Mouse (Mus musculus): ENCODE measurements around the gene Slc44a1. TPM values are rescaled to one million over a fixed set of nuclear protein-coding genes. Genes with fewer than 3 reads are reported as not detected.

Gene Slc44a1
- polyA plus RNA-seq, 1 experiment from 2014 or later = 48.8 TPM

GRCm38 (mm10) chr4:53564618-53565017 lies 124.4 kb downstream of the Slc44a1 start:
- Histone ChIP-seq H3K4me1 (ENCODE audit: control insufficient read depth, insufficient read depth, low read length) (no peaks in the 10 kb centered on the region), H3K4me3 (ENCODE audit: low read length) (no peak overlapping the region), H3K4me2 (replicated peaks; ENCODE audit: low read depth, low read length) (no peak overlapping the region), H3K36me3 (ENCODE audit: control insufficient read depth, insufficient read depth, low read length) (peaks cover 8% of the 10 kb centered on the region; the same call in 1 of the 2 replicates), H3K27me3 (ENCODE audit: control insufficient read depth, insufficient read depth, low read length) (no peaks in the 10 kb centered on the region), H3K27ac (ENCODE audit: low read depth, low read length) (no peak overlapping the region), H3K9me3 (ENCODE audit: control insufficient read depth, low read length) (no peaks in the 10 kb centered on the region), H3K9ac (ENCODE audit: low read depth, low read length) (no peak overlapping the region)
- ATAC-seq (ENCODE audit: low FRiP score, low TSS enrichment) = no peak
- WGBS = 68% methylated on average over 5 of the region's 5 CpGs

DNA sequence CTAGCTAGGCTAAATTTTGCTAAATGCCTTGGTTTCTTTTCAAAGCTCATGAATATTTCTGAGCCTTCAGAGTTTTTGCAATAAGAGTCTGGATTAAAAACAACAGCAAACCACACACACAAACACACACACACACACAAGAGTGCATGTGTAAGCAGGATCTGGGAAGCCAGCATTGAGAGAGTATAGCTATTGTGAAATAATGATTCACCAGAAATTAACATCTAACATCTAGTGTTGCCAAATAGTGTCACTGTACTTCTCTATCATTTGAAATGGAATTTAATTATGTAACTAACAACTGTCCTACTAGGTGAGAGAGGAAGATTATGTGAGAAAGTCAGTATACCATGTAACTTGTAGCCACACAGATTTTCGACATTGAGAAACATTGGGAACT lies 126.9 kb downstream of the Slc44a1 start:
- no peaks in the 10 kb centered on the region for H3K4me1 ChIP-seq (ENCODE audit: control insufficient read depth, insufficient read depth, low read length)
- WGBS = 91% methylated on average over 1 of the region's 1 CpGs

GRCm38 (mm10) chr4:53575558-53575957 lies 135.3 kb downstream of the Slc44a1 start:
- ATAC-seq (ENCODE audit: low FRiP score, low TSS enrichment) = no peak
- no peaks in the 10 kb centered on the region for H3K4me1 ChIP-seq (ENCODE audit: control insufficient read depth, insufficient read depth, low read length)
- WGBS = 54% methylated on average over 2 of the region's 2 CpGs
- no peaks in the 10 kb centered on the region for H3K36me3 ChIP-seq (ENCODE audit: control insufficient read depth, insufficient read depth, low read length)
- no peak overlapping the region for H3K9ac ChIP-seq (ENCODE audit: low read depth, low read length)
- no peaks in the 10 kb centered on the region for H3K9me3 ChIP-seq (ENCODE audit: control insufficient read depth, low read length)
- no peak overlapping the region for H3K4me3 ChIP-seq (ENCODE audit: low read length)
- no peaks in the 10 kb centered on the region for H3K27me3 ChIP-seq (ENCODE audit: control insufficient read depth, insufficient read depth, low read length)
- H3K4me2 ChIP-seq (replicated peaks; ENCODE audit: low read depth, low read length) = no peak overlapping the region
- H3K27ac ChIP-seq (ENCODE audit: low read depth, low read length) = no peak overlapping the region

More for the DNA sequence above, 126.9 kb downstream of the Slc44a1 start:
- no peak overlapping the region for H3K4me2 ChIP-seq (replicated peaks; ENCODE audit: low read depth, low read length)
- no peak overlapping the region for H3K27ac ChIP-seq (ENCODE audit: low read depth, low read length)
- H3K9ac ChIP-seq (ENCODE audit: low read depth, low read length) = no peak overlapping the region
- H3K4me3 ChIP-seq (ENCODE audit: low read length) = no peak overlapping the region
- H3K9me3 ChIP-seq (ENCODE audit: control insufficient read depth, low read length) = no peaks in the 10 kb centered on the region
- H3K36me3 ChIP-seq (ENCODE audit: control insufficient read depth, insufficient read depth, low read length) = peaks cover 6% of the 10 kb centered on the region; the same call in 1 of the 2 replicates
- H3K27me3 ChIP-seq (ENCODE audit: control insufficient read depth, insufficient read depth, low read length) = no peaks in the 10 kb centered on the region
- ATAC-seq (ENCODE audit: low FRiP score, low TSS enrichment) = no peak

DNA sequence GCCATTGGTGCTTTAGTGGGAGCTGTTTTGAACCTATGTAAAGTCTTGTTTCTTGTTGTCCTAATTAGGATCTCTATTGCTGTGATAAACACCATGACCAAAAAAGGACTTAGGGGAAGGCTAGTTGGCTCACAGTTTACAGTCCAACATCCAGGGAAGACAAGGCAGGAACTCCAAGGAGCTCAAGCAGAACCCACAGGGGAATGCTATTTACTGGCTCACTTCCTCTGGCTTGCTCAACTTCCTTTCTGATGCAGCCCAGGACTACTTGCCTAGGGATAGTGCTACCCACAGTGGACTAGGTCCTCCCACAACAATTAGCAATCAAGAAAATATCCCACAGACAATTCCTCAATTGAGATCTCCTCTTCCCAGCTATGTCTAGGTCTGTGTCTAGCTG lies 147.5 kb downstream of the Slc44a1 start:
- no peak overlapping the region for H3K9ac ChIP-seq (ENCODE audit: low read depth, low read length)
- no peak overlapping the region for H3K27ac ChIP-seq (ENCODE audit: low read depth, low read length)
- no peak overlapping the region for H3K4me2 ChIP-seq (replicated peaks; ENCODE audit: low read depth, low read length)
- H3K27me3 ChIP-seq (ENCODE audit: control insufficient read depth, insufficient read depth, low read length) = no peaks in the 10 kb centered on the region
- no peaks in the 10 kb centered on the region for H3K9me3 ChIP-seq (ENCODE audit: control insufficient read depth, low read length)
- 0 out of 2 replicates have a peak, but pooled peaks cover 2% of the 10 kb centered on the region for H3K4me1 ChIP-seq (ENCODE audit: control insufficient read depth, insufficient read depth, low read length)
- no peak overlapping the region for H3K4me3 ChIP-seq (ENCODE audit: low read length)
- no peak for ATAC-seq (ENCODE audit: low FRiP score, low TSS enrichment)
- H3K36me3 ChIP-seq (ENCODE audit: control insufficient read depth, insufficient read depth, low read length) = no peaks in the 10 kb centered on the region

GRCm38 (mm10) chr4:53588936-53589335 lies 148.7 kb downstream of the Slc44a1 start:
- Histone ChIP-seq H3K27ac (ENCODE audit: low read depth, low read length) (no peak overlapping the region), H3K9me3 (ENCODE audit: control insufficient read depth, low read length) (no peaks in the 10 kb centered on the region), H3K36me3 (ENCODE audit: control insufficient read depth, insufficient read depth, low read length) (no peaks in the 10 kb centered on the region), H3K27me3 (ENCODE audit: control insufficient read depth, insufficient read depth, low read length) (no peaks in the 10 kb centered on the region), H3K4me3 (ENCODE audit: low read length) (no peak overlapping the region), H3K9ac (ENCODE audit: low read depth, low read length) (no peak overlapping the region), H3K4me2 (replicated peaks; ENCODE audit: low read depth, low read length) (no peak overlapping the region), H3K4me1 (ENCODE audit: control insufficient read depth, insufficient read depth, low read length) (peaks cover 2% of the 10 kb centered on the region; the same call in 1 of the 2 replicates)
- ATAC-seq (ENCODE audit: low FRiP score, low TSS enrichment) = no peak
- WGBS = 63% methylated on average over 1 of the region's 1 CpGs

GRCm38 (mm10) chr4:53589466-53589865 lies 149.3 kb downstream of the Slc44a1 start:
- Histone ChIP-seq H3K4me1 (ENCODE audit: control insufficient read depth, insufficient read depth, low read length) (peaks cover 2% of the 10 kb centered on the region; the same call in 1 of the 2 replicates), H3K27ac (ENCODE audit: low read depth, low read length) (no peak overlapping the region), H3K4me2 (replicated peaks; ENCODE audit: low read depth, low read length) (no peak overlapping the region), H3K27me3 (ENCODE audit: control insufficient read depth, insufficient read depth, low read length) (no peaks in the 10 kb centered on the region), H3K9me3 (ENCODE audit: control insufficient read depth, low read length) (no peaks in the 10 kb centered on the region), H3K9ac (ENCODE audit: low read depth, low read length) (no peak overlapping the region), H3K4me3 (ENCODE audit: low read length) (no peak overlapping the region), H3K36me3 (ENCODE audit: control insufficient read depth, insufficient read depth, low read length) (no peaks in the 10 kb centered on the region)
- WGBS = 82% methylated on average over 4 of the region's 4 CpGs
- no peak for ATAC-seq (ENCODE audit: low FRiP score, low TSS enrichment)

GRCm38 (mm10) chr4:53590163-53590562 lies 149.9 kb downstream of the Slc44a1 start:
- Histone ChIP-seq H3K36me3 (ENCODE audit: control insufficient read depth, insufficient read depth, low read length) (no peaks in the 10 kb centered on the region), H3K4me2 (replicated peaks; ENCODE audit: low read depth, low read length) (no peak overlapping the region), H3K9me3 (ENCODE audit: control insufficient read depth, low read length) (no peaks in the 10 kb centered on the region), H3K27me3 (ENCODE audit: control insufficient read depth, insufficient read depth, low read length) (no peaks in the 10 kb centered on the region), H3K9ac (ENCODE audit: low read depth, low read length) (no peak overlapping the region), H3K4me1 (ENCODE audit: control insufficient read depth, insufficient read depth, low read length) (peaks cover 2% of the 10 kb centered on the region; the same call in 1 of the 2 replicates), H3K27ac (ENCODE audit: low read depth, low read length) (no peak overlapping the region), H3K4me3 (ENCODE audit: low read length) (no peak overlapping the region)
- WGBS = 81% methylated on average over 4 of the region's 4 CpGs
- ATAC-seq (ENCODE audit: low FRiP score, low TSS enrichment) = no peak

- no peak for ATAC-seq (ENCODE audit: low FRiP score, low TSS enrichment)
- H3K36me3 ChIP-seq (ENCODE audit: control insufficient read depth, insufficient read depth, low read length) = no peaks in the 10 kb centered on the region
- H3K4me1 ChIP-seq (ENCODE audit: control insufficient read depth, insufficient read depth, low read length) = peaks cover 2% of the 10 kb centered on the region; the same call in 1 of the 2 replicates
- no peaks in the 10 kb centered on the region for H3K9me3 ChIP-seq (ENCODE audit: control insufficient read depth, low read length)
- no peak overlapping the region for H3K4me2 ChIP-seq (replicated peaks; ENCODE audit: low read depth, low read length)
- WGBS = 83% methylated on average over 7 of the region's 7 CpGs
- no peaks in the 10 kb centered on the region for H3K27me3 ChIP-seq (ENCODE audit: control insufficient read depth, insufficient read depth, low read length)
- H3K27ac ChIP-seq (ENCODE audit: low read depth, low read length) = no peak overlapping the region
- H3K4me3 ChIP-seq (ENCODE audit: low read length) = no peak overlapping the region
- H3K9ac ChIP-seq (ENCODE audit: low read depth, low read length) = no peak overlapping the region
Measured at GRCm38 (mm10) chr4:53590691-53591447, 150.7 kb downstream of the Slc44a1 start.

GRCm38 (mm10) chr4:53591536-53591935 lies 151.3 kb downstream of the Slc44a1 start:
- 92% methylated on average over 11 of the region's 11 CpGs for WGBS
- Histone ChIP-seq H3K4me1 (ENCODE audit: control insufficient read depth, insufficient read depth, low read length) (peaks cover 4% of the 10 kb centered on the region; the same call in 1 of the 2 replicates), H3K4me3 (ENCODE audit: low read length) (no peak overlapping the region), H3K27me3 (ENCODE audit: control insufficient read depth, insufficient read depth, low read length) (no peaks in the 10 kb centered on the region), H3K9me3 (ENCODE audit: control insufficient read depth, low read length) (no peaks in the 10 kb centered on the region), H3K4me2 (replicated peaks; ENCODE audit: low read depth, low read length) (no peak overlapping the region), H3K27ac (ENCODE audit: low read depth, low read length) (no peak overlapping the region), H3K36me3 (ENCODE audit: control insufficient read depth, insufficient read depth, low read length) (no peaks in the 10 kb centered on the region), H3K9ac (ENCODE audit: low read depth, low read length) (no peak overlapping the region)
- no peak for ATAC-seq (ENCODE audit: low FRiP score, low TSS enrichment)

Data from kidney, embryonic 14.5 days (tissue).